18 mouse cellular contexts compared by ENCODE assay signal in the genomic region with DNA sequence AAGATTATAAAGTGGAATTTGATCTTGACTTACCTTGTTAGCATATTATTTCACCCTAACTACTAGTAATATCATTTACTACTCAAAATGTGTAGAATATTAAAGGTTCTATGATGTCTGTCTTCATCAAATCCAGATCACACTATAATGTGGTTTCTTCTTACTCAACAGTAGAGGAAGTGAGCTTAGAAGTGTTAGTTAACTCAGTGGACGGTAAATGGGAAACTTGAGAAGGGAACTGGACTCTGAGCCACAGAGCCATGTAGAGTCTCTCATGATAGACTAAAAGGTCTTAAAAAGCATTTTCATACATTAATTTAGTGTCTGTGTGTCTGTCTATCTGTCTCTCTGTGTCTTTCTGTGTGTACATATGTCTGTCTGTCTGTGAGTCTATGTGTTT.
DNase-seq lines count a peak whose midpoint lies in the region; ATAC-seq lines count a peak whose summit lies in the region.
"Had no signal": no experiment of that assay in that cellular context is flagged by ENCODE, and none has a peak within 500 bp of the region (broad histone marks: within the 10 kb centered on the region; RNA-seq: fewer than 3 reads in every experiment).

No protein-coding gene starts in this region.

- DNase-seq in heart, adult 11 months, result peak; percentile 48
- no peak for DNase-seq in heart, adult 9 months (ENCODE audit: low spot score in 2 of 2)
- DNase-seq in kidney, postnatal 10 days, result no peak
- no peak for DNase-seq in left cerebral cortex, adult 18-20 months (ENCODE audit: low spot score in 2 of 2)
- DNase-seq in gastrocnemius, postnatal 25 days, result no peak
- DNase-seq: adrenal gland, adult 2 months; adrenal gland, postnatal 10 days; adrenal gland, postnatal 25 days; cerebellum, adult 11 months; cerebellum, adult 18-20 months; cerebellum, adult 8-10 months; cerebellum, adult 9-11 months; cerebellum, postnatal 14 days; cerebellum, postnatal 36 days had no signal

- ATAC-seq in granulocyte monocyte progenitor cell, adult 5-6 weeks (replicated peaks; ENCODE audit: poor library complexity, severe bottlenecking), result peak; percentile 75
- ATAC-seq in megakaryocyte, adult 5-6 weeks (ENCODE audit: poor library complexity, severe bottlenecking), result peak; percentile 75
- ATAC-seq: forebrain, embryonic 13.5 days; forebrain, embryonic 15.5 days had no signal
